Mouse (Mus musculus) cerebral cortex, adult 2 months (tissue): Measurements from ENCODE around the gene Pear1.

Experiments
- WGBS: fragments of 180-500 bp; shearing (Covaris S2); methylation state at CpG from one replicate; pipeline ENCODE4 v1.1.7; 2018; 5-methylcytosine and 5-hydroxymethylcytosine counted together

Gene Pear1

DNA sequence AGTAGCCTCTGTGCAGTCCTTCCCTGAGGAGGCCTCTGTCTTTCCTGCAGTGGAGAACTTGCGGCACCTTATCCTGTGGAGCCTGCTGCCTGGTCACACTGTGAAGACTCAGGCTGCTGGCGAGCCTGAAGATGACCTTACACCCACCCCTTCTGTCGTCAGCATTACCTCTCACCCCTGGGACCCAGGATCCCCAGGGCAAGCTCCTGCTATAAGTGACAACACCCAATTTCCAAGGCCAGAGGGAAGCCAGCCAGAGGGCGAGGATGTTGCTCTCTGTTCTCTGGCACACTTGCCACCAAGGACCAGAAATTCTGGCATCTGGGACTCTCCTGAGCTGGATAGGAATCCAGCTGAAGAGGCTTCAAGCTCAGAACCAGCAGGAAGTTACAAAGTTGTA is 91.0 kb downstream of the Pear1 start:
- WGBS = 90% methylated on average over 4 of the region's 4 CpGs

DNA sequence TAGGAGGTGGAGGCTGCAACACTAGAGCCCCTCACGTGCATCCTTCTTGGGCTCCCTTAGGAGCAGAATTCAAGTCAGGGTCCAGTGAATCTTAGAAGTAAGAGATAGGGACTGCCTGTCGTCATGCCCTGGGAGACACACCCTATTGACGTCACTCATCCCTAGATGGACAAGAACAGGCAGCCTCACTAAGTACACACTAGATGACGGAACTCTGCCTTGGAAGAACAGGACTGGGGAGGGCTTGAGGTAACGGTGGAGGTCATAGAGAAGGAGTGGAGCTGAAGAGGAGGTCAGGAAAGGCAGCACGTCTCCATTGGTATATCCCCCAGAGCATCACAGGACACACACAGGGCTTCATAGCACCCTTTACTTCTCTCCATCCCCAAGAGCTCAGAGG is 95.4 kb downstream of the Pear1 start:
- WGBS = 92% methylated on average over 6 of the region's 6 CpGs

- 98% methylated on average over 7 of the region's 7 CpGs for WGBS
These were observed 97.9 kb downstream of the Pear1 start for GRCm38 (mm10) chr3:87726191-87726590.

GRCm38 (mm10) chr3:87725396-87726160 is 98.5 kb downstream of the Pear1 start:
- WGBS = 98% methylated on average over 16 of the region's 16 CpGs

GRCm38 (mm10) chr3:87724556-87724955 is 99.5 kb downstream of the Pear1 start:
- 87% methylated on average over 6 of the region's 6 CpGs for WGBS

GRCm38 (mm10) chr3:87718525-87718924 is 105.6 kb downstream of the Pear1 start:
- WGBS = 84% methylated on average over 2 of the region's 2 CpGs
